Mouse (Mus musculus) hindbrain, embryonic 10.5 days (tissue): ENCODE data around the gene Ints1. TPM values are rescaled to one million over a fixed set of nuclear protein-coding genes. Genes with fewer than 3 reads are reported as not detected.

ENCODE experiments used
- DNase-seq: peaks from one replicate; pipeline ENCODE4 v3.0.0-alpha.2; 2017; ENCODE audit warnings: low spot score
- H3K27ac ChIP-seq: fragments of 300-500 bp; sonication (generic); 2 replicates; pipeline ENCODE4 v1.5.1; 2016; ENCODE audit warnings: mild to moderate bottlenecking, moderate library complexity
- H3K27me3 ChIP-seq: fragments of 300-500 bp; sonication (generic); 2 replicates; pipeline ENCODE4 v1.6.1; 2016; ENCODE audit warnings: mild to moderate bottlenecking; ENCODE audit not compliant: poor library complexity, insufficient read depth, severe bottlenecking
- H3K36me3 ChIP-seq: fragments of 300-500 bp; sonication (generic); 2 replicates; pipeline ENCODE4 v1.6.1; 2016; ENCODE audit warnings: mild to moderate bottlenecking, moderate library complexity
- H3K4me1 ChIP-seq: fragments of 300-500 bp; sonication (generic); replicated peaks from 2 replicates; pipeline ENCODE4 v1.6.1; 2016; ENCODE audit warnings: mild to moderate bottlenecking
- H3K4me3 ChIP-seq: fragments of 300-500 bp; sonication (generic); 2 replicates; pipeline ENCODE4 v1.5.1; 2016; ENCODE audit warnings: mild to moderate bottlenecking, moderate library complexity
- H3K9me3 ChIP-seq: fragments of 300-500 bp; sonication (generic); 2 replicates; pipeline ENCODE4 v1.6.1; 2016; ENCODE audit warnings: mild to moderate bottlenecking, moderate library complexity
- WGBS: fragments of 180-500 bp; shearing (Covaris S2); methylation state at CpG from one replicate; pipeline ENCODE4 v1.1.7; 2016; 5-methylcytosine and 5-hydroxymethylcytosine counted together
- polyA plus RNA-seq: library from polyadenylated mRNA; unstranded; fragments of >200 nt; fragmentation: Nextera tagmentation; extraction: Ambion mirVana; gene quantifications from 2 replicates; pipeline ENCODE4 v1.2.1, GENCODE M21; 2016

Ints1 gene
- polyA plus RNA-seq, 1 experiment from 2014 or later, result 34.8 TPM

GRCm38 (mm10) chr5:139717723-139718122 lies 57.8 kb downstream of the Ints1 start:
- 84% methylated on average over 2 of the region's 2 CpGs for WGBS
- Histone ChIP-seq H3K27ac (no peak overlapping the region), H3K4me1 (peaks cover 20% of the 10 kb centered on the region)

GRCm38 (mm10) chr5:139706496-139706895 lies 69.0 kb downstream of the Ints1 start:
- Histone ChIP-seq H3K36me3 (peaks cover 41% of the 10 kb centered on the region), H3K4me1 (0 out of 2 replicates have a peak, but pooled peaks cover 3% of the 10 kb centered on the region), H3K27ac (no peak overlapping the region), H3K4me3 (no peak overlapping the region), H3K27me3 (no peaks in the 10 kb centered on the region), H3K9me3 (no peaks in the 10 kb centered on the region)
- WGBS, result 94% methylated on average over 10 of the region's 10 CpGs
- DNase-seq, result no peak

More at GRCm38 (mm10) chr5:139717723-139718122, 57.8 kb downstream of the Ints1 start:
- DNase-seq, result peak; percentile 54
- H3K9me3 ChIP-seq, result no peaks in the 10 kb centered on the region
- H3K36me3 ChIP-seq, result peaks cover 11% of the 10 kb centered on the region
- no peak overlapping the region for H3K4me3 ChIP-seq
- no peaks in the 10 kb centered on the region for H3K27me3 ChIP-seq

- H3K9me3 ChIP-seq, result no peaks in the 10 kb centered on the region
- H3K27ac ChIP-seq, result no peak overlapping the region
- H3K36me3 ChIP-seq, result peaks cover 14% of the 10 kb centered on the region
- no peak overlapping the region for H3K4me3 ChIP-seq
- WGBS, result 59% methylated on average over 2 of the region's 2 CpGs
- peaks cover 6% of the 10 kb centered on the region; the same call in 1 of the 2 replicates for H3K4me1 ChIP-seq
- DNase-seq, result peak; percentile 35
- 0 out of 2 replicates have a peak, but pooled peaks cover 4% of the 10 kb centered on the region for H3K27me3 ChIP-seq
These were observed 72.6 kb downstream of the Ints1 start for GRCm38 (mm10) chr5:139702905-139703304.

GRCm38 (mm10) chr5:139702236-139702635 lies 73.2 kb downstream of the Ints1 start:
- Histone ChIP-seq H3K27ac (no peak overlapping the region), H3K4me3 (no peak overlapping the region), H3K27me3 (0 out of 2 replicates have a peak, but pooled peaks cover 6% of the 10 kb centered on the region), H3K9me3 (no peaks in the 10 kb centered on the region), H3K4me1 (peaks cover 12% of the 10 kb centered on the region; the same call in 1 of the 2 replicates), H3K36me3 (peaks cover 11% of the 10 kb centered on the region)
- DNase-seq, result no peak
- 63% methylated on average over 10 of the region's 10 CpGs for WGBS

Other genes with a start within 250 kb of the Ints1 start
- 14.0 and 61.1 TPM in 2 replicates for gene Uncx, start 232.2 kb downstream of the Ints1 start, polyA plus RNA-seq
- 6.9 and 10.2 TPM in 2 replicates for gene Micall2, start 39.3 kb downstream of the Ints1 start, polyA plus RNA-seq
- 9.9 and 10.1 TPM in 2 replicates for gene Mafk, start 15.8 kb upstream of the Ints1 start, polyA plus RNA-seq
- gene Tmem184a, start 44.2 kb upstream of the Ints1 start, polyA plus RNA-seq, result 1.5 and 1.8 TPM in 2 replicates
- gene Gm26938, start 50.7 kb upstream of the Ints1 start, polyA plus RNA-seq, result not detected in 2 replicates
- 97.5 and 97.7 TPM in 2 replicates for gene Psmg3, start 51.2 kb upstream of the Ints1 start, polyA plus RNA-seq
- 0.31 and 2.6 TPM in 2 replicates for gene Elfn1, start 132.3 kb upstream of the Ints1 start, polyA plus RNA-seq